Mouse (Mus musculus) brain, adult 10 weeks (tissue): Measurements from ENCODE around the gene Clcnka. TPM values are rescaled to one million over a fixed set of nuclear protein-coding genes. Genes with fewer than 3 reads are reported as not detected.

Experiments used
- polyA plus RNA-seq: library from polyadenylated mRNA; stranded (reverse); fragments of 350-450 nt; fragmentation: Illumina TruSeq; extraction: RNeasy Lipid Tissue Mini Kit (QIAGEN cat#74804); gene quantifications from one replicate; pipeline ENCODE4 v1.2.3, GENCODE M21; 2015; ENCODE audit warnings: low read depth, low replicate concordance

The Clcnka gene
- not detected for polyA plus RNA-seq

DNA sequence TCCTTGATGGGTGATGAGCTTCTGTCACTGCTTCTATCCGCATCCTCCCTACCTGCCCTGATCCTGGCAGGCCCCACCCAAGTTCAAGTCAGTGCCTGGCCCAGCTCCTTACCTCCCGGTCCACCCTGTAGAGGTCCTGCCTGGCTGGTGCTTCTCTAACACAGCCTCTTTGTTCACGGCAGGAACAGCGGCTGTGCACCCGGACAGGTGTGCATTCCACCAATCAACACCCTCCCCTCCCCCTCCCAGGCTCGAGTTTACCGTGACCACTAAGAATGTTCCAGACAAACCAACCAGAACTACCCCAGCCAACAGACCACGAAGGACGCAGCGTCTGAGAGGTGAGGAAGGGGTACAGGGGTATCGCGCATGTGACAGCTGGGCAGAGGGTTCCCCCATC lies at the start of gene Clcnka:
Gene Clcnka, minus strand, starts transcription at position 180 of the 400 bp plus-strand sequence.

DNA sequence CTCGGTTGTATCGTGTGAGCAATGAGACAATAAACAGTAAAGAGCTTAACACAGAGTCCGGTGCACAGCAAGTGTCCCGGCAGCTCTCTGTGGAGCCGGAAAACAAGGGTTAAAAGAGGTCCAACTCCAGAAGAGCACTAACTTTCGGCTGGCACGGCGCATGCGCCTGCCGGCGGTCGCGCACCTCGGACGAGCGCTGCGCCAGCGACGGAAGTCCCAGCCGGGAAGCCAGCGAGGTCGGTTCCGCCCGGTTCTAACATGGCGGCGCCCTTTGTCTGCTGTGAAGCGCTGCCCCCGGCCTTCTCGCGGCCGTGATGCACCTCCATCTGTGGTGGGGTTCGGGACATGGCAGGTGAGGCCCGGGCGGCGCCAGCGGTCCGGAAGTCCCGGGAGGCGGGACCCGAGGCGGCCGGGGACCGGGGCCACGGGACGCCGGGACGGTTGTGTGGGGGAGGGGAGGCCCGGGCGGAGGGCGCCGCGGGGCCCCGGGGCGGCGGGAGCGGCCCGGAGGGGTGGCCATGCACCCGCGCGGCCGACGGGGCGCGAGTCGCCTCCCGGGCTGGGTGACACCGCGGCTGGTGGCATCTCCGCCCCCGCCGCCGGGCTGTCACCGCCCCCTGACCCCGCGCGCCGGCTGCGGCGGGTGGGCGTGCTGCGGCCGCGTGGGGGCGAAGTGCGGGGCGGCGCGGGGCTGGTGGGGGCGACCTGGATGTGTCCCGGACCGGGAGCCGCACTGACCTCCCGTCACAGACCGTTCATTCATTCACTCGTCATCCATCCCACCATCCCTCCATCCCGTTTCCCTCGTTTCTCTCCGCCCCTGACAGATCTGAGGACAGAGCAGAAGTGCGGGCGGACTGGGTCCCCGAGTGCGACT lies 46.2 kb upstream of the Clcnka start, which contains the start of gene Zbtb17:
Gene Zbtb17, plus strand, starts transcription at position 204 of the 877 bp plus-strand sequence.

DNA sequence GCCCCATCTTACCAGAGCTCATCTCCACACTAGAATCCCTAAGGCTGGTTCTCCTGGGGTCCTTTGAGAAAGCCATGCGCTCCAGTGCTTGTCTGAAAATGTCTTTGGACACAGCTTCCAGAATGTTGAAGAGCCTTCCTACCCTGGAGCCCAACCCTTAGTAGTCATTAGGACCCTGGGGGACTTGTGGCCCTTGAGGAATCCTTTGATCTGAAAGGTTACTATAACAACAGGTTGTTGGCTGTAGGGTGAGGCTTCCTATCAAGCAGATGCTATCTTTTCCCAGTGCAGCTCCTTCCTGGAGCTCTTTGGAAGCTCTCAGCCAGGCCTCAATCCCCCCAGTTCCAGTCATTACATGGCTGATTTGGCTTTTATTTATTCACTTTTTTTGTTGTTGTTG lies 37.5 kb upstream of the Clcnka start, which contains the start of gene Srarp:
Gene Srarp, minus strand, starts transcription at position 132 of the 400 bp plus-strand sequence.

GRCm38 (mm10) chr4:141420192-141420829 lies 21.8 kb upstream of the Clcnka start, which contains the start of gene Hspb7:
Gene Hspb7, plus strand, starts transcription at chr4:141420779.

GRCm38 (mm10) chr4:141415924-141416323 lies 17.4 kb upstream of the Clcnka start, which contains the start of gene Clcnkb:
Gene Clcnkb, minus strand, starts transcription at chr4:141416014.

GRCm38 (mm10) chr4:141367997-141368791 lies 30.3 kb downstream of the Clcnka start, which contains the start of gene Fam131c:
Gene Fam131c, plus strand, starts transcription at chr4:141368220.

Other genes starting within 250 kb of the Clcnka start
- 2.4 TPM for gene Rsg1, start 184.8 kb downstream of the Clcnka start, polyA plus RNA-seq
- gene Arhgef19, start 159.2 kb downstream of the Clcnka start, polyA plus RNA-seq: 19.4 TPM
- gene Epha2, start 97.5 kb downstream of the Clcnka start, polyA plus RNA-seq: 0.76 TPM
- gene Fam131c, start 30.5 kb downstream of the Clcnka start, polyA plus RNA-seq: 3.5 TPM
- not detected for gene Clcnkb, start 17.3 kb upstream of the Clcnka start, polyA plus RNA-seq
- gene Hspb7, start 22.1 kb upstream of the Clcnka start, polyA plus RNA-seq: not detected
- 8.2 TPM for gene Srarp, start 37.4 kb upstream of the Clcnka start, polyA plus RNA-seq
- gene Zbtb17, start 45.9 kb upstream of the Clcnka start, polyA plus RNA-seq: 28.4 TPM
- gene Spen, start 139.9 kb upstream of the Clcnka start, polyA plus RNA-seq: 16.9 TPM
- 1.2 TPM for gene Fblim1, start 207.4 kb upstream of the Clcnka start, polyA plus RNA-seq
- 0.43 TPM for gene Tmem82, start 219.9 kb upstream of the Clcnka start, polyA plus RNA-seq
- 8.2 TPM for gene Slc25a34, start 225.1 kb upstream of the Clcnka start, polyA plus RNA-seq